Mouse (Mus musculus) hindbrain, embryonic 10.5 days (tissue): ENCODE results near the gene Acss2. TPM values are rescaled to one million over a fixed set of nuclear protein-coding genes. Genes with fewer than 3 reads are reported as not detected.

Experiments used
- DNase-seq: peaks from one replicate; pipeline ENCODE4 v3.0.0-alpha.2; 2017; ENCODE audit warnings: low spot score
- H3K27ac ChIP-seq: fragments of 300-500 bp; sonication (generic); 2 replicates; pipeline ENCODE4 v1.5.1; 2016; ENCODE audit warnings: mild to moderate bottlenecking, moderate library complexity
- H3K27me3 ChIP-seq: fragments of 300-500 bp; sonication (generic); 2 replicates; pipeline ENCODE4 v1.6.1; 2016; ENCODE audit warnings: mild to moderate bottlenecking; ENCODE audit not compliant: poor library complexity, insufficient read depth, severe bottlenecking
- H3K36me3 ChIP-seq: fragments of 300-500 bp; sonication (generic); 2 replicates; pipeline ENCODE4 v1.6.1; 2016; ENCODE audit warnings: mild to moderate bottlenecking, moderate library complexity
- H3K4me1 ChIP-seq: fragments of 300-500 bp; sonication (generic); replicated peaks from 2 replicates; pipeline ENCODE4 v1.6.1; 2016; ENCODE audit warnings: mild to moderate bottlenecking
- H3K4me3 ChIP-seq: fragments of 300-500 bp; sonication (generic); 2 replicates; pipeline ENCODE4 v1.5.1; 2016; ENCODE audit warnings: mild to moderate bottlenecking, moderate library complexity
- H3K9me3 ChIP-seq: fragments of 300-500 bp; sonication (generic); 2 replicates; pipeline ENCODE4 v1.6.1; 2016; ENCODE audit warnings: mild to moderate bottlenecking, moderate library complexity
- WGBS: fragments of 180-500 bp; shearing (Covaris S2); methylation state at CpG from one replicate; pipeline ENCODE4 v1.1.7; 2016; 5-methylcytosine and 5-hydroxymethylcytosine counted together
- polyA plus RNA-seq: library from polyadenylated mRNA; unstranded; fragments of >200 nt; fragmentation: Nextera tagmentation; extraction: Ambion mirVana; gene quantifications from 2 replicates; pipeline ENCODE4 v1.2.1, GENCODE M21; 2016

Gene Acss2
- 15.6 and 19.7 TPM in 2 replicates for polyA plus RNA-seq

- 4% methylated on average over 70 of the region's 70 CpGs for WGBS
- Histone ChIP-seq H3K36me3 (no peaks in the 10 kb centered on the region), H3K27ac (peak within 1 kb of the TSS; percentile 87), H3K4me1 (peaks cover 37% of the 10 kb centered on the region), H3K4me3 (peak within 1 kb of the TSS; percentile 78), H3K9me3 (no peaks in the 10 kb centered on the region), H3K27me3 (peaks cover 31% of the 10 kb centered on the region)
- peak; percentile 99 for DNase-seq
Observed at GRCm38 (mm10) chr2:155517455-155518423, at the start of gene Acss2, which contains the start of gene Ggt7. TSS of gene Acss2 (plus strand) at chr2:155517948. TSS of gene Ggt7 (minus strand) at chr2:155518237.

GRCm38 (mm10) chr2:155472671-155473569 lies 44.8 kb upstream of the Acss2 start:
- peaks cover 29% of the 10 kb centered on the region for H3K4me1 ChIP-seq
- H3K9me3 ChIP-seq = no peaks in the 10 kb centered on the region
- H3K4me3 ChIP-seq = peak overlapping the region; percentile 91
- peaks cover 5% of the 10 kb centered on the region; the same call in 1 of the 2 replicates for H3K27me3 ChIP-seq
- WGBS = under 1% methylated on average over 65 of the region's 71 CpGs
- DNase-seq = peak; percentile 48
- H3K36me3 ChIP-seq = no peaks in the 10 kb centered on the region
- peak overlapping the region; percentile 97 for H3K27ac ChIP-seq

- H3K9me3 ChIP-seq = no peaks in the 10 kb centered on the region
- H3K27ac ChIP-seq = peak within 1 kb of the TSS; percentile 97
- peaks cover 5% of the 10 kb centered on the region; the same call in 1 of the 2 replicates for H3K27me3 ChIP-seq
- H3K4me1 ChIP-seq = peaks cover 29% of the 10 kb centered on the region
- no peaks in the 10 kb centered on the region for H3K36me3 ChIP-seq
- peak; percentile 83 for DNase-seq
- WGBS = under 1% methylated on average over 68 of the region's 72 CpGs
- H3K4me3 ChIP-seq = peak within 1 kb of the TSS; percentile 91
Observed at GRCm38 (mm10) chr2:155473570-155474088, 44.1 kb upstream of the Acss2 start, which contains the start of gene Ncoa6. TSS of gene Ncoa6 (minus strand) at chr2:155473894.

DNA sequence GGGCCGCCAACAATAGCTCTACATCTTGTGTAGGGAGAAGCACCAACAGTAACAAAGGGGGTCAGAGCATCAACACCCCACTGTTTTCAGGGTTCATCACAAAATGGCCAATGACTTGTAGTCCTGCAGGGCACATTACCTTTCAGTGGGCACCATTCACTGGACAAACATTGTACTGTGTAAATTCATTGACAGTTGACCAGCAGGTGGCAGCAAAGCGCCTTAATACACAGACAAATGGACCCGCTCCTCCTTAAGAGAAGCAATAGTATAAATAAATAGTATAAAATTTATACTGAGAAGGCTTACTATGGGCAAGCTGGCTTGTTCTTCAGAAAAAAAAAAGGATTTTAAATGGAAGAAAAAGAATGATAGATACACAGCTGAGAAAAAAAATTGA lies 35.7 kb upstream of the Acss2 start:
- Histone ChIP-seq H3K4me1 (no peaks in the 10 kb centered on the region), H3K36me3 (no peaks in the 10 kb centered on the region), H3K27ac (no peak overlapping the region), H3K4me3 (no peak overlapping the region), H3K27me3 (no peaks in the 10 kb centered on the region), H3K9me3 (no peaks in the 10 kb centered on the region)
- peak; percentile 58 for DNase-seq
- WGBS = 43% methylated on average over 3 of the region's 3 CpGs

DNA sequence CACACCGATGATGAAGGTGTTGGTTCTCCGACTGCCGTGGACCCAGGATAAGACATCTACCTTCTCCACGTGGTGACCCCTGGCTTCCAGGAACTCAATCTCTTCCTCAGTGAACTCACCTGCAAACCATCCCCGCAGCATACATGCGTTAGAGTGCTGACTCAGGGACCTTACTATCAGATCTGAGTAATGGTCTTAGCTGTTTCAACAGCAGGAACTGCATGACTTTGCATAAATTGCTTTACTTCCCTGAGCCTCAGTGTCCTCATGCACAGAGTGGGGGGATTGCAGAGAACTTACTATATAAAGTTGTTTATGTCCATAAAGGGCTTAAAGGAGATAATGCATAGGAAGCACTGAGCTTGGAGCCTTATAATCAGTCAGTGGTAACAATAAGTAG lies 26.8 kb upstream of the Acss2 start:
- Histone ChIP-seq H3K27ac (no peak overlapping the region), H3K27me3 (no peaks in the 10 kb centered on the region), H3K36me3 (peaks cover 36% of the 10 kb centered on the region), H3K9me3 (no peaks in the 10 kb centered on the region), H3K4me3 (no peak overlapping the region), H3K4me1 (no peaks in the 10 kb centered on the region)
- 90% methylated on average over 6 of the region's 6 CpGs for WGBS
- no peak for DNase-seq

GRCm38 (mm10) chr2:155502596-155502995 lies 15.2 kb upstream of the Acss2 start:
- no peak overlapping the region for H3K4me3 ChIP-seq
- no peak for DNase-seq
- 82% methylated on average over 7 of the region's 7 CpGs for WGBS
- no peaks in the 10 kb centered on the region for H3K9me3 ChIP-seq
- H3K36me3 ChIP-seq = peaks cover 58% of the 10 kb centered on the region
- H3K4me1 ChIP-seq = no peaks in the 10 kb centered on the region
- H3K27ac ChIP-seq = no peak overlapping the region
- no peaks in the 10 kb centered on the region for H3K27me3 ChIP-seq

DNA sequence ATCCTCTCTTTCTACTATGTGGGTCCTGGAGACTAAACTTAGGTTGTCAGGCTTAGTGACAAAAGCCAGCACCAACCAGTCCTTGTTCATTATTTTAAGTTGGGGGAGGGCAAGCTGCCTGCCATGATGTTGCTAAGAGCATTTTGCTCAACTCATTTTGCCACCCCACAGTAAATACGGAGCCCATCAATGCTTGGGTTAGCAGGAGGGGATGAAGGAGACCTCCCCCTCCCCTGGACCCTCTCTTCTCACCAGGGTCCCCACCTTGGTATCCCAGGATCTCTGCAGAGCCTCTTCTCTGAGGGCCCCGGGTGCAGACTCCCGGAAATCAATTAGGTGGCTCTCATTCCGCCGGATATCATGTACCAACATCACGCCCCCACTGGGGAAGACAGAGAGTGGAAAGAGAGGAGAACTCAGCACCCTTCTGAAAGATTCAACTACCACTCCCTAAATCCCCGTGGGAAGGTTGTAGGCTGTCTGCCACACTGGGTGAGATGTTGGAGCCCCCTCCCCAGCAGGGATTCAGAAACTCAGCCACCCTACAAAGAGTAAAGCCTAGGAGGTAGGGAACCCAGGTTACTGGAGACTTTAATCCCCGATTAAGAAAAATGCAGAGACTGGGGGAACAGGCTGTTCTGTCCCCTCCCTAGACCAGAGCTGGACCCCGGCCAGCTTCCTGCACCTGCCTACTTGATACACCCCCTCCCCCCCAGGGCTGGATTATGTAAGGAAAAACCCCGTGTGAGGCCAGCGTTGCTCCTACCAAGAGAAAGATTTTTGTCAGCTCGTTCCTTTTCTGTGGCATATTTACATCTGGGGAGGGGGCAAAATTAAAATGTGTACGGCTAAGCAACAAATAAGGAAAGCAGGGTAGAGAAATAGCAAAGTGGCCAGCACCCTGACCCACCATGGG lies 13.1 kb upstream of the Acss2 start:
- Histone ChIP-seq H3K36me3 (peaks cover 41% of the 10 kb centered on the region), H3K4me3 (no peak overlapping the region), H3K27me3 (no peaks in the 10 kb centered on the region), H3K27ac (no peak overlapping the region), H3K9me3 (no peaks in the 10 kb centered on the region), H3K4me1 (no peaks in the 10 kb centered on the region)
- WGBS = 73% methylated on average over 13 of the region's 13 CpGs
- DNase-seq = no peak

- WGBS = 90% methylated on average over 9 of the region's 9 CpGs
- no peaks in the 10 kb centered on the region for H3K27me3 ChIP-seq
- H3K36me3 ChIP-seq = peaks cover 33% of the 10 kb centered on the region
- H3K27ac ChIP-seq = no peak overlapping the region
- H3K9me3 ChIP-seq = no peaks in the 10 kb centered on the region
- DNase-seq = no peak
- H3K4me3 ChIP-seq = no peak overlapping the region
- no peaks in the 10 kb centered on the region for H3K4me1 ChIP-seq
Observed at GRCm38 (mm10) chr2:155505811-155506210, 11.9 kb upstream of the Acss2 start.

- Histone ChIP-seq H3K27ac (no peak overlapping the region), H3K4me3 (no peak overlapping the region), H3K36me3 (peaks cover 25% of the 10 kb centered on the region), H3K4me1 (no peaks in the 10 kb centered on the region), H3K9me3 (no peaks in the 10 kb centered on the region), H3K27me3 (peaks cover 1% of the 10 kb centered on the region; the same call in 1 of the 2 replicates)
- DNase-seq = no peak
- 82% methylated on average over 10 of the region's 10 CpGs for WGBS
Observed at GRCm38 (mm10) chr2:155507721-155508470, 9.9 kb upstream of the Acss2 start.

DNA sequence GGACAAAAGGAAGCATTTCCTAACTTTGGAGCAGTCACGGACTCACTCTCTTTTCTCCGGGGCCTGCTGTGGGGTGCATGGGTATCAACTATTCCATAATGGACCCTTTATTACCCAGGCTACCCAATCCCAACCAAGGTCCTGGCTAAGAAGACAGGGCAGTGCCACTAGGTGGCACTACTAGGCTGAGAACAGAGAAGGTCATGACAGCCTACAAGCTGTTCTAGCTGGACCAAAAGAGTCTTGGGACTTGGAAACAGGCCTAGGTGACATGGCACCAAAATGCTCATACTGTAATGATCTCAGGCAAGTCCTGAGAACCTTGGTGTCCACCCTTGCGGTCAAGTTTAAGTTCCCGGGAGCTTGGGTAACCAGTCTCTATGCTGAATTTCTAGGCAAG lies 5.3 kb upstream of the Acss2 start:
- Histone ChIP-seq H3K27me3 (peaks cover 31% of the 10 kb centered on the region), H3K4me1 (peaks cover 25% of the 10 kb centered on the region), H3K9me3 (no peaks in the 10 kb centered on the region), H3K4me3 (no peak overlapping the region), H3K27ac (no peak overlapping the region), H3K36me3 (no peaks in the 10 kb centered on the region)
- WGBS = 60% methylated on average over 4 of the region's 4 CpGs
- DNase-seq = peak; percentile 50

DNA sequence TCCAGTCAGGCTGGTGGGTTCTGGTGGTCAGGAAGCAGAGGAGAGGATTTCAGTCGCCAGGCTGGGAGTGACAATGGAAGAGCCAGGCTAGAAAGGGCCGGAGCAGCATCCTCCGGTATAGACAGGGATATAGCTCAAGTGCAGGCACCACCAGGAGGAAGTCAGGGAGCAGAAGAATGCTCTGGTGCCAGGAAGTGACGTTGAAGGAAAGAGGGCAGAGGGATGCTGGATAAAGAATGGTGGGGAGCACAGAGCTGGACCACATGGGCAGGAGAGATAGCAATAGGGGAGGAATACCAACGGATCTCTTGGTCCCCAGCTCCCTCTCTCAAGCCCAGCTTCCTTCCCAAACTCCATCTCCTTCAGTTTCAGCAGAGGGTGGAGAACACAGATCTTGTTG lies 4.2 kb upstream of the Acss2 start:
- peaks cover 32% of the 10 kb centered on the region for H3K4me1 ChIP-seq
- WGBS = 80% methylated on average over 5 of the region's 5 CpGs
- no peaks in the 10 kb centered on the region for H3K36me3 ChIP-seq
- H3K9me3 ChIP-seq = no peaks in the 10 kb centered on the region
- H3K4me3 ChIP-seq = peak overlapping the region; percentile 67
- no peak overlapping the region for H3K27ac ChIP-seq
- H3K27me3 ChIP-seq = peaks cover 31% of the 10 kb centered on the region
- DNase-seq = no peak
